Mouse (Mus musculus): ENCODE data around the gene Gjc2. TPM values are rescaled to one million over a fixed set of nuclear protein-coding genes. Genes with fewer than 3 reads are reported as not detected.

Gene Gjc2
- polyA plus RNA-seq, 1 experiment = not detected

DNA sequence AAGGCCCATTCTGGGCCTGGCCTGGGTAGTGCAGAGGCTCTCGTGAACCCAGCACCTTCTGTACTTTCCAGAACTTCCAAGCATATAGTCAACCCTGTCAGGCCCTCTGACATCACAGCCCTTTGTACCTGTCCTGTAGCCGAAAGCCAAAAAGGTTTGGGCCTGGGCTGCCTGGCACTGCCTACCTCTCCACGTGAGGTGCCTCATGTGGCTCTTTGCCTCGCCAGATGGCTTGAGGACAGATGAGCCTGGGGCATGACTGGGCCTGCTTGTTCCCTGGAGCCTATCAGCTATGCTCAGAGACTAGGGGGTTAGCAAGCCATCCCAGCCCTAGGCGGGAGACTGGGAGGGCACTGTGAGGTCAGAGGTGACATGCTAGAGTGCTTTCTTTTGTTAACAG lies 2.5 kb upstream of the Gjc2 start:
- H3K27ac ChIP-seq (ENCODE audit: insufficient read depth, low read depth, low read length) = no peak overlapping the region
- TF ChIP-seq CTCF (IDR thresholded peaks at IDR 0.05; ENCODE audit: low read depth, low read length) (no peak), POLR2A (IDR thresholded peaks at IDR 0.05; ENCODE audit: borderline replicate concordance, low read depth, low read length) (no peak)
- peaks cover 6% of the 10 kb centered on the region for H3K4me1 ChIP-seq (ENCODE audit: control insufficient read depth, insufficient read depth, low read length)

DNA sequence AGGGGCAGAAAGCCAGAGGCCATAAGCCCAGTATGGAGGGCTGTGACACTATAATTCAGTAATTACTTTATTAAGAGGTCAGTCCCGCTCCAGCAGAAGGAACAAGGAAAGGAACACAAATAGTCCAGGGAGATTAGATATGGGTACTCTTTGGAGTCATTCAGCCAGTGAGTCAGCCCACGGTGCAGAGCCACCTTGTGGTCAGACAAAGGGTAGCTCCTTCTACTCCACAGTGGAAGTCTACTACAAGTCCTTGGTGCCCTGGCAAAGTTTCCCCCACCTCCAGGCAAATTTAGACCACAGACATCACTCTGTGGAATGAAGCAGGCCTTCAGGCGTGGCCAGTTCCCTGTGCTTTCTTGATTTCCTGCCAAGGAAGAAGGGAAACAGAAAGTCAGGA lies 808 bp upstream of the Gjc2 start:
- H3K4me3 ChIP-seq (ENCODE audit: insufficient read depth, low read length) = no peak overlapping the region
- H3K4me1 ChIP-seq (ENCODE audit: control insufficient read depth, insufficient read depth, low read length) = peaks cover 9% of the 10 kb centered on the region
- TF ChIP-seq CTCF (IDR thresholded peaks at IDR 0.05; ENCODE audit: low read depth, low read length) = peak; percentile 67
- no peak for TF ChIP-seq POLR2A (IDR thresholded peaks at IDR 0.05; ENCODE audit: borderline replicate concordance, low read depth, low read length)
- no peak overlapping the region for H3K27ac ChIP-seq (ENCODE audit: insufficient read depth, low read depth, low read length)

More for the DNA sequence above, 2.5 kb upstream of the Gjc2 start:
- no peak overlapping the region for H3K4me3 ChIP-seq (ENCODE audit: insufficient read depth, low read length)

DNA sequence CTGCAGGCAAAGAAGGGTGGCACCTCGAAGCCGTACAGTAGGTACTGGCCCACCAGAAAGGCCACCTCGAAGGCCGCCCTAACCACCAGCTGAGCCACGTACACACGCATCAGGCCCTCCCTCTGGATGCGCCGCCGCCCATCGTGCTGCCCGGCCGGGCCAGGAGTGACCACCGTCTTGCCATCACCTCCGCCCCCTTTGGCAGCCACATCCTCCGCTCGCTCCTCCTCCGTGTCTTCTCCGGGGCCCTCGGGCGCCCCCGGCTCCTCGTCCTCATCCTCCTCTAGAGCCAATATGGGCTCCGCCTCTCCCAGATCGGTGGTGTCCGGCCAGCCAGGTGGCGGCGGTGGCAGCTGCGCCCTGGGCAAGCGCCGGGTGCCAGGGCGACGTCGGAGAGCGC lies 6.1 kb downstream of the Gjc2 start:
- TF ChIP-seq POLR2A (IDR thresholded peaks at IDR 0.05; ENCODE audit: borderline replicate concordance, low read depth, low read length) (no peak), CTCF (IDR thresholded peaks at IDR 0.05; ENCODE audit: low read depth, low read length) (no peak)
- Histone ChIP-seq H3K4me1 (ENCODE audit: control insufficient read depth, insufficient read depth, low read length) (peaks cover 9% of the 10 kb centered on the region), H3K27ac (ENCODE audit: insufficient read depth, low read depth, low read length) (no peak overlapping the region), H3K4me3 (ENCODE audit: insufficient read depth, low read length) (no peak overlapping the region)

DNA sequence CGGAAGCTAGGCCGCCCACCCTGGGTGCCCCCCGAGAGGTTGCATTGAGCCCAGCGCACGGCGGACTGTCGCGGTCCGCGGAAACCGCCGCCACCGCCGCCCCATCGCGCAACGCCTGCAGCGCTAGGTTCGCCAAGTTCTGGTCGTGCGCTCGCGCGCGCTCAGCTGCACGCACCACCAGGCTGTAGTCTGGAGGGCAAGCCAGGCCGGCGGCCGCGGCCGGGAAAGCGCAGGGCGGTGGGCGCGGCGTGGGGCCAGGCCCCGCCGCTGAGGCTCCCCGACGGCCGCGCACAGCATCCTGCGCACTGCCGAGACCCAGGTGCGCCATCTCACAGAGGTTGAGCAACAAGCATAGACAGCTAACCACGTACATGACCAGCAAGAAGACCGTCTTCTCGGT lies 6.5 kb downstream of the Gjc2 start:
- Histone ChIP-seq H3K4me1 (ENCODE audit: control insufficient read depth, insufficient read depth, low read length) (peaks cover 9% of the 10 kb centered on the region), H3K27ac (ENCODE audit: insufficient read depth, low read depth, low read length) (no peak overlapping the region), H3K4me3 (ENCODE audit: insufficient read depth, low read length) (no peak overlapping the region)
- TF ChIP-seq POLR2A (IDR thresholded peaks at IDR 0.05; ENCODE audit: borderline replicate concordance, low read depth, low read length) (no peak), CTCF (IDR thresholded peaks at IDR 0.05; ENCODE audit: low read depth, low read length) (no peak)

DNA sequence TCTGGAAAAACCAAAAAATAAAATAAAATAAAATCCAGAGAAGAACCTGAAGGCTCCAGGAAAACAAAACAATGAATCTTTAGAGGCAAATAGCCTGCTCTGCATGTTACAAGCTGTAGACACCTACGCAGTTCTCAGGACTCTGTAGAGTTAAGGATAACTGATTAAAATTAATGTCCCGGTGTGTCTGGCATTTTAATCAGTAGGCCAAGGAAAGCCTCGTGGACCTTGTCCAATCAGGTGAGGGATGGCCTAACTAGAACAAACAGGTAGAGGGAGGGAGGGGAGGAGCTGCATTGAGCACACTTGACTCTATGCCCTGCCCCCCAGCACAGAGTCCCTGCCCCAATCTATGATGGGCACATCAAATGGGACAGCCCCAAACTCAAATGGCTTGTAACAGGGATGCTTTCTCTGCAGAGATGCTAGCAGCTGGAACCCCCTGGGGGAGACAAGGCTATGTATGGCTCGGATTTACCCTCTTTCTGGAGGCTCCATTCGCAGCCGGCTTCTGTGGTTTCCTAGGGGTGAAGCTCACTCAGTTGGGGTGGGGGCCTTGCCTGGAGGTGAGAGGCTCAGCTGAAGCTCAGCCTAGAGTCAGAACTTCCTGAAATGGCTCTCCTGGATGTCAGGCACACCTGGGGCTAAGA lies 8.7 kb downstream of the Gjc2 start:
- no peak for TF ChIP-seq POLR2A (IDR thresholded peaks at IDR 0.05; ENCODE audit: borderline replicate concordance, low read depth, low read length)
- no peak for TF ChIP-seq CTCF (IDR thresholded peaks at IDR 0.05; ENCODE audit: low read depth, low read length)
- H3K4me1 ChIP-seq (ENCODE audit: control insufficient read depth, insufficient read depth, low read length) = peaks cover 3% of the 10 kb centered on the region
- H3K27ac ChIP-seq (ENCODE audit: insufficient read depth, low read depth, low read length) = no peak overlapping the region
- no peak overlapping the region for H3K4me3 ChIP-seq (ENCODE audit: insufficient read depth, low read length)

DNA sequence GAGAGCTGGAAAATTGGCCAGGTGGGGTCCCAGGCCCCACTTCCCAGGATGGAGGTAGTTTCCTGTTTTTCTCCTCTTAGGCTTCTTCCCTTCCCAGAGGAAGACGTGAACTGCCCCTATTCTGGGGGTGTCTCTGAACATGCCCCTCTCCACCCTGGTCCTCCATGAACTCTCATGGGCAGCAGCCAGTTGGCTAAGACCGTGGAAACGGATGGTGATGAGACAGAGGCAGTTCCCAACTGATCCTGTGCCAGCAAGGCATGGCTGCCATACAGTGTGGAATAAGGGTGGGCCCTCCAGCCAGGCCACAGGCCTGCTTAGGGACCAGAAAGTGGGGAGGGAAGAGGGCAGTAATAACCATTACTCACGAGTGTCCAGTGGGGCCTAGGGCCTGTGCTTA lies 12.5 kb downstream of the Gjc2 start:
- TF ChIP-seq POLR2A (IDR thresholded peaks at IDR 0.05; ENCODE audit: borderline replicate concordance, low read depth, low read length) = no peak
- TF ChIP-seq CTCF (IDR thresholded peaks at IDR 0.05; ENCODE audit: low read depth, low read length) = no peak
- H3K4me3 ChIP-seq (ENCODE audit: insufficient read depth, low read length) = no peak overlapping the region
- peaks cover 9% of the 10 kb centered on the region for H3K4me1 ChIP-seq (ENCODE audit: control insufficient read depth, insufficient read depth, low read length)
- H3K27ac ChIP-seq (ENCODE audit: insufficient read depth, low read depth, low read length) = no peak overlapping the region

DNA sequence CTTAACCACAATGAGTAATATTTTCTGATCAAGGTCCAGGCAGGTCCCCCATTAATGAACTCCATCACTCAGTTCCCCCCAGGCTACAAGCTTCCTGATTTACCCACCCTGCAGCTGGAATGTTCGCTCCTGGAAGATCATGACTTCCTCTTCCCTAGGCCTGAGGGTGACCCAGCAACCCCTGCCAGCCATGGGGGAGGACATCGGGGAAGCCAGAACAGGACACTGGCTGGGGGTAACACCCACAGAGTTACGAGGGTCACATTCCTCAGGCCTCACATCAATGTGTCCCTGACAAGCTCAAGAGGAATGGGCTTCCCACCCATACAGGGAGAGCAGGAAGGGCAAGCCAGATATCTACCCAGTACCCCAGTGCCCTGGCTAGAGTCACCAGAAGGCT lies 13.2 kb downstream of the Gjc2 start:
- no peak overlapping the region for H3K4me3 ChIP-seq (ENCODE audit: insufficient read depth, low read length)
- H3K4me1 ChIP-seq (ENCODE audit: control insufficient read depth, insufficient read depth, low read length) = peaks cover 15% of the 10 kb centered on the region
- no peak overlapping the region for H3K27ac ChIP-seq (ENCODE audit: insufficient read depth, low read depth, low read length)
- TF ChIP-seq POLR2A (IDR thresholded peaks at IDR 0.05; ENCODE audit: borderline replicate concordance, low read depth, low read length) (no peak), CTCF (IDR thresholded peaks at IDR 0.05; ENCODE audit: low read depth, low read length) (no peak)

DNA sequence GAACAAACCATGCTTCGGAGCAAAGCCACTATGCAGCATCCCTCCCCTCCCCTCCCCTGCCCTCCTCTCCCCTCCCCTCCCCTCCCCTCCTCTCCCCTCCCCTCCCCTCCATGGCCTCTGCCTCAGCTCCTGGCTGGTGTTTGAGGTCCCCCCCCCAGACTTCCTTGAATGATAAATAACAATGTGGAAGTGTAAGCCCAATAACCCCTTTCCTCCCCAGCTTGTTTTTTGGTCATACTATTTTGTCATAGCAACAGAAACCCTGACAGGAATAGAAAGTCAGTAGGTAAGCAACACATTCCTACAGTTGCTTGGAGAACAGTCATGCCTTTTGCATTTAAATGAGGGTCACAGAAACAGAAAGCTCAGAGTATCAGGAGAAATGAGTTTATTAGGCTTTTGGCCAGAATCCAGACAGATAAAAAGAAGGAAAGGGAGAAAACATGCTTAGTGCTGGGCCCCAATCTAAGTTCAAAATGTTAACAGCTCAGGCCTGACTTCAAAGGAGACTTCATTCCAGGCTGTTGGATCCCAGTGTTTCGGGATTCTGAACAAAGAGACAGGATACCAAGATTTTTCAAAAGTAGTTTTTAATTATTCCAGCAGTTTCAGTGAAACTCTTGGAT lies 17.3 kb downstream of the Gjc2 start:
- Histone ChIP-seq H3K27ac (ENCODE audit: insufficient read depth, low read depth, low read length) (peak overlapping the region; percentile 11; the same call in 1 of the 2 replicates), H3K4me1 (ENCODE audit: control insufficient read depth, insufficient read depth, low read length) (peaks cover 31% of the 10 kb centered on the region)
- TF ChIP-seq CTCF (IDR thresholded peaks at IDR 0.05; ENCODE audit: low read depth, low read length) (no peak), POLR2A (IDR thresholded peaks at IDR 0.05; ENCODE audit: borderline replicate concordance, low read depth, low read length) (no peak)

DNA sequence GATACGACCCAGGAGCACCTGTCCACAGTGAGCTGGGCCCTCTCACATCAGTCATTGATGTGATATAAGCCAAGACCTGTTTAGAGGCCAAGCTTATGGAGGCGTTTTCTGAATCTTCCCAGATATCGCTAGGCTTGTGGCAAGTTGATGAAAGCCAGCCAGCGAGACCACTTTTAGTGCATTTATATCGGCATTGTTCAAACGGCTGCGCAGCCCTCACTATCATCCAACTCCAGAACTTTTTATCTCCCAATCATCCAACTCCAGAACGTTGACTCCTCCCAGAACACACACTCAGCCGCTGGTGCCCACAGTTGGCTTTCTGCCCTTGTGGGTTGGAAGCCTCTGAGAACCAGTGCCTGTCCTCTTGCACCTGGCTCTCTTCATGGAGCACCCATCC lies 18.6 kb downstream of the Gjc2 start:
- H3K27ac ChIP-seq (ENCODE audit: insufficient read depth, low read depth, low read length) = peak overlapping the region; percentile 98
- TF ChIP-seq POLR2A (IDR thresholded peaks at IDR 0.05; ENCODE audit: borderline replicate concordance, low read depth, low read length) (no peak), CTCF (IDR thresholded peaks at IDR 0.05; ENCODE audit: low read depth, low read length) (no peak)
- peak overlapping the region; percentile 86; the same call in 1 of the 2 replicates for H3K4me3 ChIP-seq (ENCODE audit: insufficient read depth, low read length)
- peaks cover 28% of the 10 kb centered on the region for H3K4me1 ChIP-seq (ENCODE audit: control insufficient read depth, insufficient read depth, low read length)

More for the DNA sequence above, 17.3 kb downstream of the Gjc2 start:
- H3K4me3 ChIP-seq (ENCODE audit: insufficient read depth, low read length) = no peak overlapping the region
